Mouse (Mus musculus) Muller cell, postnatal 12 days (primary cell): Measurements from ENCODE around the gene Wdr89.

Experiments used
- DNase-seq: peaks from one replicate; pipeline ENCODE4 v3.0.0-alpha.2; 2015; ENCODE audit errors: inconsistent ontology term

Gene Wdr89

GRCm38 (mm10) chr12:75615556-75615955 lies 53.8 kb downstream of the Wdr89 start:
- no peak for DNase-seq

- no peak for DNase-seq
These were observed 56.6 kb downstream of the Wdr89 start for GRCm38 (mm10) chr12:75612711-75613110.

GRCm38 (mm10) chr12:75599490-75599889 lies 69.8 kb downstream of the Wdr89 start:
- DNase-seq, result no peak

GRCm38 (mm10) chr12:75598988-75599387 lies 70.3 kb downstream of the Wdr89 start:
- no peak for DNase-seq

GRCm38 (mm10) chr12:75597707-75598106 lies 71.6 kb downstream of the Wdr89 start:
- no peak for DNase-seq

GRCm38 (mm10) chr12:75596154-75597002 lies 73.0 kb downstream of the Wdr89 start, which contains the start of gene Ppp2r5e:
TSS of gene Ppp2r5e (minus strand) at chr12:75596245.
- peak; percentile 100 for DNase-seq

GRCm38 (mm10) chr12:75595291-75596153 lies 73.8 kb downstream of the Wdr89 start:
- peak; percentile 54 for DNase-seq

GRCm38 (mm10) chr12:75594404-75594803 lies 74.9 kb downstream of the Wdr89 start:
- no peak for DNase-seq

GRCm38 (mm10) chr12:75593817-75594216 lies 75.5 kb downstream of the Wdr89 start:
- no peak for DNase-seq

GRCm38 (mm10) chr12:75587501-75587900 lies 81.8 kb downstream of the Wdr89 start:
- DNase-seq, result no peak

- no peak for DNase-seq
These were observed 85.6 kb downstream of the Wdr89 start for GRCm38 (mm10) chr12:75583776-75584175.
